ENCODE assay signal across 10 mouse cellular contexts in genomic region chr13:89619064-89619463, GRCm38 (mm10).
"Had no signal": no experiment of that assay in that cellular context is flagged by ENCODE, and none has a peak within 500 bp of the region (broad histone marks: within the 10 kb centered on the region; RNA-seq: fewer than 3 reads in every experiment).

No protein-coding gene starts in this region.

- H3K9me3 ChIP-seq: kidney, embryonic 15.5 days; limb, embryonic 15.5 days; liver, embryonic 15.5 days; lung, embryonic 15.5 days; midbrain, embryonic 12.5 days had no signal

- H3K9ac ChIP-seq: kidney, embryonic 15.5 days; limb, embryonic 15.5 days; liver, embryonic 15.5 days; lung, embryonic 15.5 days; midbrain, embryonic 12.5 days had no signal

- H3K4me2 ChIP-seq: kidney, embryonic 15.5 days; limb, embryonic 15.5 days; liver, embryonic 15.5 days; lung, embryonic 15.5 days; midbrain, embryonic 12.5 days had no signal

- H3K27me3 ChIP-seq: kidney, embryonic 15.5 days; limb, embryonic 15.5 days; liver, embryonic 15.5 days; lung, embryonic 15.5 days; midbrain, embryonic 12.5 days had no signal

- H3K4me1 ChIP-seq: kidney, embryonic 15.5 days; limb, embryonic 15.5 days; liver, embryonic 15.5 days; lung, embryonic 15.5 days; midbrain, embryonic 12.5 days had no signal

- H3K4me3 ChIP-seq: kidney, embryonic 15.5 days; limb, embryonic 15.5 days; liver, embryonic 15.5 days; lung, embryonic 15.5 days; midbrain, embryonic 12.5 days had no signal

- H3K27ac ChIP-seq: kidney, embryonic 15.5 days; limb, embryonic 15.5 days; liver, embryonic 15.5 days; lung, embryonic 15.5 days; midbrain, embryonic 12.5 days had no signal

- DNase-seq: kidney, adult 2 months; kidney, postnatal 36 days; right cerebral cortex, postnatal 14 days; thymus, adult 18-20 months; thymus, postnatal 14 days had no signal

- H3K36me3 ChIP-seq: kidney, embryonic 15.5 days; limb, embryonic 15.5 days; liver, embryonic 15.5 days; lung, embryonic 15.5 days; midbrain, embryonic 12.5 days had no signal
